Mouse (Mus musculus): ENCODE results near the gene Naf1. TPM values are rescaled to one million over a fixed set of nuclear protein-coding genes. Genes with fewer than 3 reads are reported as not detected.

Naf1 gene
- 2.9 and 5.0 TPM in 2 replicates for polyA plus RNA-seq (2012; rRNA removed)

- DNase-seq (ENCODE audit: low read depth), result peak; percentile 58
Measured at GRCm38 (mm10) chr8:66860023-66860422, at the start of gene Naf1. Naf1 (plus strand) TSS chr8:66860217.

DNA sequence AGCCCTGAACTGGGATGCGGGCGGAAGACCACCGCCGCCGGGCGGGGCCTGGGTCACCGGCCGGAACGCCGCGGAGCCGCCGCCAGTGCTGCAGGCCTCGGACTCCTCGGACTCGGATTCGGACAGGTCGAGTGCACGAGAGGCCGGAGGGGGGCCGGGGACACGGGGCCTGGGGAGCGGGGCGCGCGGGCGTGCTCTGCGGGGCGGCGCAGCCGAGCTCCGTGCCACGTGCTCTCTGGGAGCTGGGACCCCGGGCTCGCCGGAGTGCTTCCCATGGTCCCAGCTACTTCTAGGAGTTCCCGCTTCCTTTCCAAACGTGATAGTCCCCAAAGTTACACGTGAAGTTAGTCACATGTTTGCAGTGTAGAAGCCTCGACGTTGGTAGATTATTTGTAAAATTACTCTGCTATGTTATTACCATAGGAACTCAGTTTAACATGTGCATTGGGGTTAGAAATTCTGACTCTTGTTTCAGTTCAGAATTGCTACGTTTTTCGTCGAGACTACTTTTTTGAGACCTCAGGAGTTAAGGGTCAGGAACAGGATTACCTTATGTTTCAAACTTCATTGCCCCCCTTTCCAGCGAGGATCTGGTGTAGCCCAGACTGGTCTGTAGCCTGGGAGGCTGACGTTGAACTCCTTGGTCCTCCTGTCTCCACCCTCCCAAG lies 1.0 kb downstream of the Naf1 start:
- no peak for DNase-seq (ENCODE audit: low read depth)

DNA sequence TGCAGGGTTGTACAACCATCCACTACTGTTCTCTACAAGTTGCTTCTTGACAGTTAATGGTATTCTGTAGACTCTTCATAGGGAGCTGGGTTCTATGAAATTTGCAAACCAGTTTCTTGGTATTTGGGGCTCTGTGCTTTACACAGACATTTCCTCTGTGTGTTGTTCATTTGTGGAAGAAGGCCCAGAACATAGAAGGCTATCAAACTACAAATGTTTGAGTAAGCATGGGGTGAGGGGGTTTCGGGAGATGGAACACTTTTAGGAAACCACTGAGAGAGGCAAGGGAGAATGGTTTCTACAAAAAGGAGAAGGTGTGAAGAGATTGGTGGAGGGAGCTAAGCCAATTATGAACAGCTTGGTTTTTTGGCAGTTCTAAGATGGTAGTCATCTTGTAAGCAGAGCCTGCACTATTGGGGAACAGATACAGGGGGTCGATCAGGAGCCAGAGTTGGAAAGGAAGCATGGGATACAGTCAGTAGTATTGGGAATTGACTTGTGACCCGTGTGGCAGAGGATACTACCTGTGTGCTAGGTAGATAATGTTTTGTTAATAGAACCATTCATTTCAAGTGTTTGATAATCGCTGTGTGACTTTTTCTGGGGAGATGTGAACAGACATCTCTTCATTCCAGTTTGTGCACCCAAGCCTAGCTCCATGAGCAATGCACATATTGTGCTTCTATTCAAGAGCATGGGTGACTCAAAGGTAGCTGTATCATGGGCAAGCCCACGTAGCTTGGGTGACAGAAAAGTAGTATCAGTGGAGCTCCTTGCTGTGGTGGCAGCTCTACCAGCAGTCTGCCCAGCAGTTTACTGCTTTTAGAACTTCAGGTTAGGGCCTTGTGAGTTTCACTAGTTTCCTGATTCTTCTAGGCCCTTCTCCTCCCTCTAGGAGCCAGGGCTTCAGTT lies 1.8 kb downstream of the Naf1 start:
- DNase-seq (ENCODE audit: low read depth), result no peak

- no peak for DNase-seq (ENCODE audit: low read depth)
Measured at GRCm38 (mm10) chr8:66863761-66864160, 3.7 kb downstream of the Naf1 start.

GRCm38 (mm10) chr8:66865120-66865519 lies 5.1 kb downstream of the Naf1 start:
- no peak for DNase-seq (ENCODE audit: low read depth)

DNA sequence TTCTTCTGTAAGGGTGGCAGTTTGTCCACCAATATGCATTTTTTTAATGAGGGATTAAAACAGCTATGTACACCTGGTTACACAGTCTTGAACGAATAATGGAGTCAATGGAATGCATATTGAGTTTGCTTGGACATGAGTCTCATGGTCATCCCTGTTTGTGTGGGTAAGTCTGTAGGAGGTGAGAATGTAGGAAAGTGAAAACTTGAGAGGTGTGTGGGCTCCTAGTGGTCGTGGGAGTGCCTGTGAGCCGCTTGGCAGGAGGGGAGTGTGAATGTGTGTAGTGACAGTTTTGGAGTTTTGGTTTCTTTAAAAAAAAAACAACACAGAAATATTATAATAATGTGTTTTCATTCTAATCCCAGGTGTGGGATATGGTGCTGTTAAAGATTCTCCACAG lies 7.7 kb downstream of the Naf1 start:
- no peak for DNase-seq (ENCODE audit: low read depth)

- no peak for DNase-seq (ENCODE audit: low read depth)
Measured at GRCm38 (mm10) chr8:66869211-66869932, 9.4 kb downstream of the Naf1 start.

DNA sequence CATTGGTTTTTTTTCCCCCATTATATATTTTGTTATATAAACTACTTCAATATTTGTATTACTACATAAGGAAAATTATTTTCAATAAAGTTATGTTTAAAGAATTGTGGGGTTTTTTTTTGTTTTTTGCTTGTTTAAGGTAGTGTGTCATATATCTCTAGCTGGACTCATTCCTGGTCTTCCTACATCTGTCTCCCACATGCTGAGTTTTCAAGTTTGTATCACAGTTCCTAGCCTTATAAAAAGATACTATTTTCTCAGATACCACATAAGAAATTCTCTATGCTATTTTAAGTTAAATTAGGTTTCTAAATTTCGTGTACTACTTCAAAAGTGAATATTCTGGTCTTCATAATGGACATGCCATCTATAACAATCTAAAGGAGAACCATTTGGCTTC lies 23.8 kb downstream of the Naf1 start:
- DNase-seq (ENCODE audit: low read depth), result no peak

DNA sequence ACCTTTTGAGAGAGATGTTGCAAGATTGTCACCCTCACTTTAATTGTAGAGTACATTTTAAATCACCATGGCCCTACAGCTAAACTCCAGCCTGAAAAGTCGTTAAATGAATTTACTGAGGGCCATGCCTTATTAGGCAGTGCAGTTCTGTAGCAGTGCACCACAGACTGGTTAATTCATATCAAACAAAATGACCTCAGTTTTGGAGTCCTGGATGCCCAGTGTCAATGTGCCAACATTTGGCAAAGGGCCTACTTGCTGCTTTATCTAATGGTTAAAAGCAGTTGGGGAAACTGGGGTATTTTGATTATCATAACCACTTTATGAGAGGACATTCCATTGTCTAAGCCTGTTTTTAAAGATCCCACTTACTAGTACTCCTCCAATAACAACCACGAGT lies 31.9 kb downstream of the Naf1 start:
- DNase-seq (ENCODE audit: low read depth), result no peak

DNA sequence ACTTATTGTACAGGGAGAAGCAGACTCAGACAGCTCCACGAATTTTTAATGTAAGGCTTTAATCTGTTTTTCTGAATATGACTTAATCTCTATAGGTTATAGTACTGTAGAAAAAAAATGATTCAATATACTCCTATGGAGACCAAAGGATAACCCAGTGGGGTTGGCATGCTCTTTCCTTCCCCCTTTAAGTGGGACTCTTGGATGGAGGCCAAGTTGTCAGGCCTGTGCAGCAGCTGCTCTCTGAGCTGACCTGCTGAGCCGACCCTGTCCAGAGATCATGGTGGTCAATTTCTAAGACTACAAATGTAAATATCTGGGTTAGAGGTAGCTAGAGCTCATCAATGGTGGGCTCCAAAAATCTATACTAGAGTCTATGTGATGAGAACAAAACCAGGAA lies 45.0 kb downstream of the Naf1 start:
- no peak for DNase-seq (ENCODE audit: low read depth)

DNA sequence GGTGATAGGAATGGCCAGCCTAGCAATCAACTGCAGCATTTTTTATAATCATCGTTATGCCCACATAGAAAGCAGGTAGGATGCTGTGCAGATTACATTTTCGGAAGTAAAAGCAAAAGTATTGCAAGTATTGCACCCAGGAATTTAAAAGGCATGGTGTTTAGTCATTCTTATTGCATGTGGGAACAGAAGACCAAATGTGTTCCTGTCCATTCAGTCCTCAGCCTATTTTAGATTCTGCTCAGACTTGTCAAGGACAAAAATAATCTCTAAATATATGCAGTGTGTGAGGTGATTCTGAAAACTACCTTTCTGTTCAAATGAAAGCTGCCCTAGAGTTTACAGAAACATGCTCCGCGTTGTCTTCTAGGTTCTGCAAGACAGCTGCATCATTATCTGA lies 45.5 kb downstream of the Naf1 start:
- no peak for DNase-seq (ENCODE audit: low read depth)

DNA sequence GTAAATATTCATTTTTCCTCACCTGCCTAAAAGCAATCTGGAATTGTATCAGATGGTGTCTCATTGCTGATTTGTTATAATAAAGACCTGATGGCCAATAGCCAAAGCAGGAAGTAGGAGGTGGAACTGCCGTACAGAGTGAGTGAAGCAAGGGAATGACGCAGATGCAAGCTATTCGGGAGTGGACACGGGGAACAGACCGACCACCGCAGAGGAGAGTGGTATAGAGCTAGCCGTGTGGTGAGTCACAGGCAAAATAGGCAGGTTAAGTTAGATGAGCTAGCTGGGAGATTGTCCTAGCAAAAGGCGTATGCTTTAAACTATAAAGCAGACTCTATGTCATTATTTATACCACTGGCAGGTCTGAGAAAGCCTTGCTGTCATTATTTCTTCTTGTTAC lies 46.1 kb downstream of the Naf1 start:
- DNase-seq (ENCODE audit: low read depth), result no peak

DNA sequence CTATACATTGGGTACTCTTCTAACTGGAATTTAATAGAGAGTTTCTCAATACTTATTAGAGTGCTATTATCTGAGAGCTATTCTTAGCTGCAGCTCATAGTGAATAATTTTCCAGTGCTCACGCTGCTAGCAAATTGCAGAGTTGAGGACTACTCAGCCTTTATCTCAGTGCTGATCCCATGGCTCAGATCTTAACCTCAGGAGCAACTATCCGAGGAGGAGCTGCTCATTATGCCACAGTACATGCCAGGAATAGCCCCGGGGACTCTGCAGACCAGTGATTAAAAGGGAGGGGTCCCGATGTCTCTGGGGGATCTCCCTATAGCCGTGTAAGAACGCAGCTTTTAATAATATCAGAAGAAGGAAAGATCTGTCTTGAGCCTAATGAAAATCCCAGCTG lies 50.7 kb downstream of the Naf1 start:
- no peak for DNase-seq (ENCODE audit: low read depth)

GRCm38 (mm10) chr8:66913616-66914536 lies 53.9 kb downstream of the Naf1 start:
- no peak for DNase-seq (ENCODE audit: low read depth)

- no peak for DNase-seq (ENCODE audit: low read depth)
Measured at GRCm38 (mm10) chr8:66916056-66916455, 56.0 kb downstream of the Naf1 start.

- no peak for DNase-seq (ENCODE audit: low read depth)
Measured at GRCm38 (mm10) chr8:66917695-66918467, 57.9 kb downstream of the Naf1 start.

DNA sequence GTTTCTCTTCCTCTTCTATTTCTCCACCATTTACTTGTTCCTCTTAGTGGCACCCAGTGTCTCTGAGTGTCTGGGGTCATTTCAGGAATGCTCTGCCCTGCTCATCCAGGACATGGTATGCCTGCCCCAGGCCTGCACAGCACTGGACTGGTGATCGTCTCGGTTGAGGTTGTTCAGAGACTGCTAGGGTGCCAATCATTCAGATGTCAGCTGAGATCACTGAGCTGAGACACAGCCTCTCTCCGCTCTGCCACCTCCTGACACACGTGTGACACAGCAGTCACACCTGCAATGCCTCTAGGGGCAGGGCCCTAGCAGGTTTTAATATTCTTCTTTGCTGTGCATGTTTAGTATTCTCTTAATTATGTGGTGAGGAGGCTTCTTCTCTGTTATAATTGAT lies 58.5 kb downstream of the Naf1 start:
- no peak for DNase-seq (ENCODE audit: low read depth)

DNA sequence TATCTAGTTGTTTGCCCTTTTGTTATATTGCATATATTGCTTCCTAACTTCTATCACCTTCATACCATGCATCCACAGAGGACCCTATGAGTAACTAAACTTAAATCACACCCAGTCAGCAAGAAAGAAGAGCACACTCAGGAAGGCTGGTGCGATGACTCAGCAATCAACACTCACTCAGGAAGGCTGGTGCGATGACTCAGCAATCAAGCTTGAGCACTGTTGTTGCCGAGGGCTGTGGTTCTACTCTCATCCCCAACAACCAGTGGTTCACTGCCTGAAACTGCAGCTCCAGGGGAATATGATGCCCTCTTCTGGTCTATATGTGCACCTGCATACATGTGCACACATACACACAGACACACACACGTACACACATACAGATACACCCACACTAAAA lies 73.7 kb downstream of the Naf1 start:
- DNase-seq (ENCODE audit: low read depth), result no peak

- DNase-seq (ENCODE audit: low read depth), result no peak
Measured at GRCm38 (mm10) chr8:66936236-66936635, 76.2 kb downstream of the Naf1 start.
